Mouse (Mus musculus): ENCODE measurements around the gene Paqr5.

- TF ChIP-seq CTCF (conservative IDR thresholded peaks at IDR 0.05; ENCODE audit: low read length) (no peak), POU5F1 (IDR thresholded peaks at IDR 0.05; ENCODE audit: borderline replicate concordance, low read length) (no peak)
Measured at GRCm38 (mm10) chr9:61917436-61917835, 109.2 kb downstream of the Paqr5 start.
